Mouse (Mus musculus): ENCODE measurements at regions not wholly inside any gene's neighbourhood (a gene's known extent, or its start where the extent isn't known, plus 50 kb on each side); places are given as distances from the start of the nearest gene placed in this dataset.

DNA sequence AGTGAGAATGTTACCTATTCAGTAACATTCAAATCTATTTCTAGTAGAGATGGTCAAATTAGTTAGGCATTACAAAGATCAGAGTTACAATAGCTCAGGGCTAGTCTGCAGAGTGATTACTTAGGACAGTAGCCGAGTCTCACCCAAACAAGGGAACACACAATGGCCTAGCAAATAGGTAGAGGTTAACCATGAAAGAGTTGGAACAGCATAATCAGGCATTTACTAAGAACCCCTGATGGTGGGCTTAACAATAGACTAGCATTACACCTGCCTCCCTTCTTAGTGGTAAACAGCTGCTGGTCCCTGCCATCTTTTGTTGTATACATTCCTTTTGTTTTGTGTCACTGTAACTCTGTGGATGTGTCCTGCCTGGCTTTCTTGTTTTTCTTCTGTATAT, 193.8 kb upstream of the Spin1 start:
- TF ChIP-seq GATA1 (IDR thresholded peaks at IDR 0.05; ENCODE audit: borderline replicate concordance, low read length) (no peak), FLI1 (IDR thresholded peaks at IDR 0.05; ENCODE audit: low read length) (no peak)
